Mouse (Mus musculus) testis, adult 2 months (tissue): ENCODE results near the gene Ssx2ip.

ENCODE experiments used
- CTCF ChIP-seq: fragments of 200-500 bp; IDR thresholded peaks from 2 replicates; pipeline ENCODE4 v1.5.1; 2012; ENCODE audit warnings: low read depth, mild to moderate bottlenecking, inconsistent platforms, low read length, moderate library complexity; ENCODE audit not compliant: control insufficient read depth, insufficient read depth, insufficient replicate concordance
- POLR2A ChIP-seq: fragments of 200-500 bp; IDR thresholded peaks from 2 replicates; pipeline ENCODE4 v1.6.1; 2012; ENCODE audit warnings: low read depth, mild to moderate bottlenecking, inconsistent platforms, low read length, moderate library complexity; ENCODE audit not compliant: control insufficient read depth

- TF ChIP-seq POLR2A (peak; percentile 70), CTCF (no peak)
These were observed at the start of gene Ssx2ip for GRCm38 (mm10) chr3:146404311-146405201.
